Mouse (Mus musculus): Measurements from ENCODE around the gene Timp2.

Timp2 gene

GRCm38 (mm10) chr11:118369657-118370056, 14.1 kb upstream of the Timp2 start:
- DNase-seq (ENCODE audit: low spot score in 2 of 2): no peak

GRCm38 (mm10) chr11:118369251-118369650, 13.7 kb upstream of the Timp2 start:
- no peak for DNase-seq (ENCODE audit: low spot score in 2 of 2)

GRCm38 (mm10) chr11:118368330-118368729, 12.8 kb upstream of the Timp2 start:
- DNase-seq (ENCODE audit: low spot score in 2 of 2): no peak

- DNase-seq (ENCODE audit: low spot score in 2 of 2): no peak
These were observed 11.0 kb upstream of the Timp2 start for GRCm38 (mm10) chr11:118366559-118366958.

- no peak for DNase-seq (ENCODE audit: low spot score in 2 of 2)
These were observed 10.6 kb upstream of the Timp2 start for GRCm38 (mm10) chr11:118366108-118366507.

- DNase-seq (ENCODE audit: low spot score in 2 of 2): no peak
These were observed 9.6 kb upstream of the Timp2 start for GRCm38 (mm10) chr11:118365171-118365570.

GRCm38 (mm10) chr11:118364021-118364420, 8.5 kb upstream of the Timp2 start:
- DNase-seq (ENCODE audit: low spot score in 2 of 2): no peak

- DNase-seq (ENCODE audit: low spot score in 2 of 2): no peak
These were observed 7.5 kb upstream of the Timp2 start for GRCm38 (mm10) chr11:118362971-118363518.

- no peak for DNase-seq (ENCODE audit: low spot score in 2 of 2)
These were observed 7.0 kb upstream of the Timp2 start for GRCm38 (mm10) chr11:118362501-118362900.

GRCm38 (mm10) chr11:118360907-118361341, 5.4 kb upstream of the Timp2 start:
- DNase-seq (ENCODE audit: low spot score in 2 of 2): no peak

GRCm38 (mm10) chr11:118360491-118360890, 5.0 kb upstream of the Timp2 start:
- no peak for DNase-seq (ENCODE audit: low spot score in 2 of 2)

GRCm38 (mm10) chr11:118355205-118355604, 335 bp downstream of the Timp2 start:
- peak; percentile 74 to 90 for DNase-seq (ENCODE audit: low spot score in 2 of 2)

- DNase-seq (ENCODE audit: low spot score in 2 of 2): no peak
These were observed 826 bp downstream of the Timp2 start for GRCm38 (mm10) chr11:118354636-118355191.

- DNase-seq (ENCODE audit: low spot score in 2 of 2): no peak
These were observed 6.0 kb downstream of the Timp2 start for GRCm38 (mm10) chr11:118349494-118349893.

- DNase-seq (ENCODE audit: low spot score in 2 of 2): peak; percentile 72 to 78
These were observed 6.7 kb downstream of the Timp2 start for GRCm38 (mm10) chr11:118348877-118349276.

- peak in 1 of 2 experiments; percentile 31 for DNase-seq (ENCODE audit: low spot score in 2 of 2)
These were observed 7.1 kb downstream of the Timp2 start for GRCm38 (mm10) chr11:118348419-118348818.

- DNase-seq (ENCODE audit: low spot score in 2 of 2): no peak
These were observed 7.6 kb downstream of the Timp2 start for GRCm38 (mm10) chr11:118347911-118348310.

GRCm38 (mm10) chr11:118347391-118347790, 8.1 kb downstream of the Timp2 start:
- DNase-seq (ENCODE audit: low spot score in 2 of 2): no peak

- DNase-seq (ENCODE audit: low spot score in 2 of 2): no peak
These were observed 9.0 kb downstream of the Timp2 start for GRCm38 (mm10) chr11:118346395-118347096.

GRCm38 (mm10) chr11:118345693-118346092, 9.8 kb downstream of the Timp2 start:
- no peak for DNase-seq (ENCODE audit: low spot score in 2 of 2)

GRCm38 (mm10) chr11:118343629-118344028, 11.9 kb downstream of the Timp2 start:
- no peak for DNase-seq (ENCODE audit: low spot score in 2 of 2)

- DNase-seq (ENCODE audit: low spot score in 2 of 2): no peak
These were observed 13.0 kb downstream of the Timp2 start, which contains the start of gene Cep295nl for GRCm38 (mm10) chr11:118342400-118342981. Cep295nl (minus strand) TSS chr11:118342500.
